Mouse (Mus musculus) limb, embryonic 15.5 days (tissue): ENCODE data around the gene Etv1. TPM values are rescaled to one million over a fixed set of nuclear protein-coding genes. Genes with fewer than 3 reads are reported as not detected.

Source experiments
- ATAC-seq: fragments of 200-750 bp; cut with Nextera tagmentation; 2 replicates; pipeline ENCODE4 v1.8.0; 2017; ENCODE audit warnings: low read depth, moderate TSS enrichment; ENCODE audit not compliant: insufficient number of reproducible peaks, low FRiP score, low TSS enrichment
- H3K27ac ChIP-seq: fragments of 300-500 bp; sonication (generic); 2 replicates; pipeline ENCODE4 v1.5.1; 2015; ENCODE audit warnings: moderate library complexity, mild to moderate bottlenecking, inconsistent platforms
- H3K27me3 ChIP-seq: fragments of 300-500 bp; sonication (generic); 2 replicates; pipeline ENCODE4 v1.6.1; 2015; ENCODE audit warnings: inconsistent platforms
- H3K36me3 ChIP-seq: fragments of 300-500 bp; sonication (generic); 2 replicates; pipeline ENCODE4 v1.6.1; 2015; ENCODE audit warnings: inconsistent platforms
- H3K4me1 ChIP-seq: fragments of 300-500 bp; sonication (generic); 2 replicates; pipeline ENCODE4 v1.6.1; 2015; ENCODE audit warnings: inconsistent platforms
- H3K4me2 ChIP-seq: fragments of 300-500 bp; sonication (generic); 2 replicates; pipeline ENCODE4 v1.6.1; 2015; ENCODE audit warnings: mild to moderate bottlenecking, inconsistent platforms
- H3K4me3 ChIP-seq: fragments of 300-500 bp; sonication (generic); 2 replicates; pipeline ENCODE4 v1.5.1; 2015; ENCODE audit warnings: mild to moderate bottlenecking, inconsistent platforms
- H3K9ac ChIP-seq: fragments of 300-500 bp; sonication (generic); 2 replicates; pipeline ENCODE4 v1.6.1; 2015; ENCODE audit warnings: inconsistent platforms
- H3K9me3 ChIP-seq: fragments of 300-500 bp; sonication (generic); 2 replicates; pipeline ENCODE4 v1.6.1; 2016; ENCODE audit warnings: inconsistent platforms
- WGBS: fragments of 180-500 bp; shearing (Covaris S2); methylation state at CpG from one replicate; pipeline ENCODE4 v1.1.7; 2015; 5-methylcytosine and 5-hydroxymethylcytosine counted together
- polyA plus RNA-seq: library from polyadenylated mRNA; unstranded; fragments of >200 nt; fragmentation: Nextera tagmentation; extraction: Ambion mirVana; gene quantifications from 2 replicates; pipeline ENCODE4 v1.2.1, GENCODE M21; 2015

Gene Etv1
- polyA plus RNA-seq, 1 experiment from 2014 or later: 23.7 TPM

- peaks cover 2% of the 10 kb centered on the region; the same call in 1 of the 2 replicates for H3K36me3 ChIP-seq
- WGBS: 75% methylated on average over 7 of the region's 7 CpGs
Measured at GRCm38 (mm10) chr12:38860168-38861115, 81.3 kb downstream of the Etv1 start.

GRCm38 (mm10) chr12:38863395-38863794, 84.2 kb downstream of the Etv1 start:
- Histone ChIP-seq H3K36me3 (peaks cover 1% of the 10 kb centered on the region; the same call in 1 of the 2 replicates), H3K9ac (no peak overlapping the region), H3K27me3 (no peaks in the 10 kb centered on the region), H3K9me3 (no peaks in the 10 kb centered on the region), H3K4me3 (no peak overlapping the region), H3K4me2 (no peak overlapping the region), H3K4me1 (no peaks in the 10 kb centered on the region), H3K27ac (no peak overlapping the region)
- no peak for ATAC-seq
- WGBS: 74% methylated on average over 4 of the region's 4 CpGs

More at GRCm38 (mm10) chr12:38860168-38861115, 81.3 kb downstream of the Etv1 start:
- no peak for ATAC-seq
- H3K9me3 ChIP-seq: no peaks in the 10 kb centered on the region
- H3K4me2 ChIP-seq: no peak overlapping the region
- no peak overlapping the region for H3K9ac ChIP-seq
- H3K27ac ChIP-seq: no peak overlapping the region
- H3K4me1 ChIP-seq: no peaks in the 10 kb centered on the region
- H3K27me3 ChIP-seq: no peaks in the 10 kb centered on the region
- no peak overlapping the region for H3K4me3 ChIP-seq

GRCm38 (mm10) chr12:38863982-38864828, 85.0 kb downstream of the Etv1 start:
- 78% methylated on average over 3 of the region's 3 CpGs for WGBS
- Histone ChIP-seq H3K27ac (no peak overlapping the region), H3K4me2 (no peak overlapping the region), H3K9me3 (no peaks in the 10 kb centered on the region), H3K36me3 (no peaks in the 10 kb centered on the region), H3K9ac (no peak overlapping the region), H3K27me3 (no peaks in the 10 kb centered on the region), H3K4me3 (no peak overlapping the region), H3K4me1 (no peaks in the 10 kb centered on the region)
- ATAC-seq: no peak

- no peak overlapping the region for H3K4me2 ChIP-seq
Measured at GRCm38 (mm10) chr12:38874470-38874995, 95.4 kb downstream of the Etv1 start.

GRCm38 (mm10) chr12:38904516-38904915, 125.3 kb downstream of the Etv1 start:
- Histone ChIP-seq H3K27ac (no peak overlapping the region), H3K4me3 (no peak overlapping the region), H3K4me2 (no peak overlapping the region), H3K4me1 (no peaks in the 10 kb centered on the region), H3K9ac (no peak overlapping the region), H3K27me3 (no peaks in the 10 kb centered on the region), H3K9me3 (no peaks in the 10 kb centered on the region), H3K36me3 (no peaks in the 10 kb centered on the region)
- 75% methylated on average over 3 of the region's 3 CpGs for WGBS
- ATAC-seq: no peak

More at GRCm38 (mm10) chr12:38874470-38874995, 95.4 kb downstream of the Etv1 start:
- ATAC-seq: no peak
- Histone ChIP-seq H3K9me3 (no peaks in the 10 kb centered on the region), H3K4me1 (no peaks in the 10 kb centered on the region), H3K27me3 (no peaks in the 10 kb centered on the region), H3K27ac (no peak overlapping the region), H3K9ac (no peak overlapping the region), H3K36me3 (no peaks in the 10 kb centered on the region), H3K4me3 (no peak overlapping the region)

- no peak overlapping the region for H3K9ac ChIP-seq
- H3K4me2 ChIP-seq: no peak overlapping the region
Measured at GRCm38 (mm10) chr12:38906314-38906713, 127.1 kb downstream of the Etv1 start.

GRCm38 (mm10) chr12:38906812-38907211, 127.6 kb downstream of the Etv1 start:
- Histone ChIP-seq H3K36me3 (no peaks in the 10 kb centered on the region), H3K9me3 (no peaks in the 10 kb centered on the region), H3K27ac (no peak overlapping the region), H3K27me3 (no peaks in the 10 kb centered on the region), H3K4me2 (no peak overlapping the region), H3K9ac (no peak overlapping the region), H3K4me3 (no peak overlapping the region), H3K4me1 (no peaks in the 10 kb centered on the region)
- no peak for ATAC-seq
- WGBS: 53% methylated on average over 9 of the region's 9 CpGs

More at GRCm38 (mm10) chr12:38906314-38906713, 127.1 kb downstream of the Etv1 start:
- no peak for ATAC-seq
- H3K4me3 ChIP-seq: no peak overlapping the region
- 80% methylated on average over 6 of the region's 6 CpGs for WGBS
- no peaks in the 10 kb centered on the region for H3K27me3 ChIP-seq
- no peaks in the 10 kb centered on the region for H3K36me3 ChIP-seq
- H3K4me1 ChIP-seq: no peaks in the 10 kb centered on the region
- no peak overlapping the region for H3K27ac ChIP-seq
- H3K9me3 ChIP-seq: no peaks in the 10 kb centered on the region

GRCm38 (mm10) chr12:38908947-38909346, 129.8 kb downstream of the Etv1 start:
- no peaks in the 10 kb centered on the region for H3K36me3 ChIP-seq
- H3K27ac ChIP-seq: no peak overlapping the region
- no peaks in the 10 kb centered on the region for H3K4me1 ChIP-seq
- no peak for ATAC-seq
- no peak overlapping the region for H3K4me3 ChIP-seq
- no peak overlapping the region for H3K9ac ChIP-seq
- H3K27me3 ChIP-seq: no peaks in the 10 kb centered on the region
- no peak overlapping the region for H3K4me2 ChIP-seq
- H3K9me3 ChIP-seq: no peaks in the 10 kb centered on the region
- WGBS: 89% methylated on average over 3 of the region's 3 CpGs
